27 mouse cellular contexts compared by ENCODE assay signal in the genomic region with DNA sequence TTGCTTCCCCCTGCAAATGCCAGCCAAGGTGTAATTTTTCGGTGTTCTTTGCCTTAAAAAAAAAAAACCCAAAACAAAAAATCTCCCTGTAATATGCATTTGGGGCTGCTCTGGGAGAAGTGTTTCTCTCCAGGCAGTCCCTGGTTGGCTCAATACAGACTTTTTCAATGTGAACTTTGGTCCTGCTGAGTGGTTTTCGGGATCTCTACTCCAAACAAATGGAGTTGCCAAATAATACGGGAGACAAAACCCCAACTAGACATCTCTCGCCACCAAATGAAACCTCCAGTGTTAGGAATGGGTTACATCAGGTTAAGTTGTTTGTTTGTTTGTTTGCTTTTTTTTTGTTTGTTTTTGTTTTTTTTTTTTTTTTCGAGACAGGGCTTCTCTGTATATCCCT. TPM values are rescaled to one million over a fixed set of nuclear protein-coding genes. Genes with fewer than 3 reads are reported as not detected.
"Had no signal": no experiment of that assay in that cellular context is flagged by ENCODE, and none has a peak within 500 bp of the region (broad histone marks: within the 10 kb centered on the region; RNA-seq: fewer than 3 reads in every experiment).

No protein-coding gene starts in this region.

- H3K4me1 ChIP-seq: embryonic facial prominence, embryonic 12.5 days; embryonic facial prominence, embryonic 13.5 days; embryonic facial prominence, embryonic 15.5 days; forebrain, embryonic 10.5 days; forebrain, embryonic 12.5 days had no signal

- H3K9ac ChIP-seq: embryonic facial prominence, embryonic 12.5 days; embryonic facial prominence, embryonic 13.5 days; embryonic facial prominence, embryonic 15.5 days; forebrain, embryonic 12.5 days; forebrain, embryonic 13.5 days; forebrain, embryonic 15.5 days; forebrain, postnatal 0 days had no signal

- H3K36me3 ChIP-seq: embryonic facial prominence, embryonic 10.5 days; embryonic facial prominence, embryonic 12.5 days; embryonic facial prominence, embryonic 13.5 days; embryonic facial prominence, embryonic 15.5 days; forebrain, embryonic 10.5 days; forebrain, embryonic 12.5 days; forebrain, embryonic 15.5 days had no signal

- H3K4me2 ChIP-seq: embryonic facial prominence, embryonic 12.5 days; embryonic facial prominence, embryonic 13.5 days; embryonic facial prominence, embryonic 15.5 days; forebrain, embryonic 12.5 days; forebrain, embryonic 13.5 days; forebrain, embryonic 15.5 days had no signal

- DNase-seq: cerebellum, adult 8-10 months; cerebellum, adult 9-10 months; cerebellum, adult 9-11 months; cerebellum, postnatal 10 days; cerebellum, postnatal 14 days; cerebellum, postnatal 25 days; cerebellum, postnatal 36 days; embryo, embryonic 11 days; forebrain, postnatal 0 days; gastrocnemius, adult 2 months; gastrocnemius, postnatal 10 days; gastrocnemius, postnatal 14 days; gastrocnemius, postnatal 25 days; gastrocnemius, postnatal 36 days; heart, adult 2 months had no signal

- H3K9me3 ChIP-seq: embryonic facial prominence, embryonic 10.5 days; embryonic facial prominence, embryonic 12.5 days; embryonic facial prominence, embryonic 13.5 days; embryonic facial prominence, embryonic 15.5 days; forebrain, embryonic 10.5 days; forebrain, embryonic 12.5 days; forebrain, embryonic 13.5 days; forebrain, embryonic 15.5 days had no signal

- H3K27ac ChIP-seq: embryonic facial prominence, embryonic 10.5 days; embryonic facial prominence, embryonic 12.5 days; embryonic facial prominence, embryonic 13.5 days; embryonic facial prominence, embryonic 15.5 days; forebrain, embryonic 10.5 days; forebrain, embryonic 12.5 days; forebrain, embryonic 13.5 days; forebrain, embryonic 15.5 days; gastrocnemius, adult 2 months; heart, adult 2 months had no signal

- H3K4me3 ChIP-seq: embryonic facial prominence, embryonic 10.5 days; embryonic facial prominence, embryonic 12.5 days; embryonic facial prominence, embryonic 13.5 days; embryonic facial prominence, embryonic 15.5 days; erythroblast, embryonic 14.5 days; forebrain, embryonic 10.5 days; forebrain, embryonic 12.5 days; forebrain, embryonic 13.5 days; forebrain, embryonic 15.5 days; gastrocnemius, adult 2 months; heart, adult 2 months had no signal

- ATAC-seq: forebrain, embryonic 13.5 days; forebrain, embryonic 14.5 days; forebrain, embryonic 15.5 days; forebrain, embryonic 16.5 days; forebrain, postnatal 0 days had no signal

- H3K27me3 ChIP-seq: embryonic facial prominence, embryonic 12.5 days; embryonic facial prominence, embryonic 13.5 days; embryonic facial prominence, embryonic 15.5 days; forebrain, embryonic 12.5 days; forebrain, embryonic 13.5 days; forebrain, embryonic 15.5 days had no signal

RNA-seq across cellular contexts. Expression of gene Rarres1, which starts 39.9 kb away (rescaled TPM):
- total RNA-seq: common myeloid progenitor, adult 5-6 weeks had no signal
